Mouse (Mus musculus): ENCODE data around the gene Fancl. TPM values are rescaled to one million over a fixed set of nuclear protein-coding genes. Genes with fewer than 3 reads are reported as not detected.
"Not testable (repeated sequence)": the region's sequence is repeated elsewhere in the genome, so short reads cannot be mapped to it uniquely, and the experiment has no call there.

Fancl gene
- total RNA-seq (2012; rRNA removed) (35.3 and 36.3 TPM in 2 replicates), total RNA-seq (2014; rRNA removed) (70.3 and 71.9 TPM in 2 replicates), polyA plus RNA-seq (2012; ENCODE audit: insufficient read length, low read depth) (44.5 and 45.6 TPM in 2 replicates)

DNA sequence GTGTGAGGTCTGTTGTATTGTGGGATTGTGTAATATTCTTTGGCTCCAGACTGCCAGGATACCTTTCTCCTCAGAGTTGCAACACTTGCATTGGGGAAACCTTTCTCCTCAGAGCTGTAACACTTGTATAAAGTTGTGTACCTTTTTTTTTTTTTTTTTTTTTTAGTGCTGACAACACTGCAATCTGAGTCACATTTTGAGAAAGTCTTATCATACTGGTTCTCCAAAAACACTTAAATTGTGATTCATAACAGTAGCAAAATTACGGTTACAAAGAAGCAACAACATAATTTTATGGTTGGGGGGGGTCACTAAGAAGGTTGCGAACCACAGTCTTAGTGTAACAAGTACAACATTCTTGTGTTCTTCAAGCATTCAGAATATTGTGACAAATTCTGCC is at the start of gene Fancl:
Gene Fancl (plus strand): TSS at position 165 of the 400 bp plus-strand sequence.
- H3K4me1 ChIP-seq (ENCODE audit: control insufficient read depth in 1 of 2, insufficient read depth in 2 of 2): peaks cover 3 to 33% of the 10 kb centered on the region in 2 experiments
- peak within 1 kb of the TSS; percentile 63 to 88 (median 71) for H3K4me3 ChIP-seq (replicated peaks in 1 of 3; ENCODE audit: low read depth in 2 of 3, low read length in 2 of 3, poor library complexity in 1 of 3)
- peak within 1 kb of the TSS; percentile 37; the same call in 1 of the 2 replicates for H3K4me2 ChIP-seq (ENCODE audit: insufficient read depth, low read depth, poor library complexity, severe bottlenecking)
- H3K9ac ChIP-seq (ENCODE audit: insufficient read depth, low read depth): peak within 1 kb of the TSS; percentile 42
- no peak for TF ChIP-seq TCF12 (IDR thresholded peaks at IDR 0.05; ENCODE audit: low read depth, low read length)
- no peak for TF ChIP-seq USF2 (conservative IDR thresholded peaks at IDR 0.05; ENCODE audit: low read depth, low read length)
- peak; percentile 66 for TF ChIP-seq ZNF384 (IDR thresholded peaks at IDR 0.05; ENCODE audit: low read depth, low read length)
- peaks cover 8% of the 10 kb centered on the region; the same call in 1 of the 2 replicates for H3K79me2 ChIP-seq (replicated peaks; ENCODE audit: control insufficient read depth, extremely low read depth, insufficient read depth, poor library complexity, severe bottlenecking)
- peak within 1 kb of the TSS; percentile 52; the same call in 1 of the 2 replicates for H3K27ac ChIP-seq (ENCODE audit: insufficient read depth, low read depth)
- no peak for DNase-seq (ENCODE audit: extremely low read depth)
- dilution Hi-C loops (cut with MboI; ENCODE audit: extremely low pct_ligation_motif_present, extremely low pct_unique_long_range_greater_than_20kb, low sequenced_read_pairs): no loop called here
- no peaks in the 10 kb centered on the region for H3K36me3 ChIP-seq (replicated peaks in 1 of 2; ENCODE audit: control insufficient read depth in 1 of 2, insufficient read depth in 1 of 2, low read length in 1 of 2)
- H3K27me3 ChIP-seq (replicated peaks): no peaks in the 10 kb centered on the region
- H3K9me3 ChIP-seq (replicated peaks; ENCODE audit: low read length): no peaks in the 10 kb centered on the region
- in situ Hi-C loops (cut with MboI; ENCODE audit: low pct_ligation_motif_present, low pct_unique_long_range_greater_than_20kb, low sequenced_read_pairs): no loop called here

- no peak overlapping the region for H3K27ac ChIP-seq (ENCODE audit: insufficient read depth, low read depth)
- in situ Hi-C loops (cut with MboI; ENCODE audit: low pct_ligation_motif_present, low pct_unique_long_range_greater_than_20kb, low sequenced_read_pairs) (no loop called here), dilution Hi-C loops (cut with MboI; ENCODE audit: extremely low pct_ligation_motif_present, extremely low pct_unique_long_range_greater_than_20kb, low sequenced_read_pairs) (no loop called here)
- peak overlapping the region; percentile 21 for H3K4me2 ChIP-seq (ENCODE audit: insufficient read depth, low read depth, poor library complexity, severe bottlenecking)
- H3K27me3 ChIP-seq (replicated peaks): no peaks in the 10 kb centered on the region
- no peaks in the 10 kb centered on the region for H3K4me1 ChIP-seq (ENCODE audit: control insufficient read depth in 1 of 2, insufficient read depth in 2 of 2)
- H3K9me3 ChIP-seq (replicated peaks; ENCODE audit: low read length): no peaks in the 10 kb centered on the region
- no peak for DNase-seq (ENCODE audit: extremely low read depth)
- H3K4me3 ChIP-seq (replicated peaks in 1 of 3; ENCODE audit: low read depth in 2 of 3, low read length in 2 of 3, poor library complexity in 1 of 3): no peak overlapping the region
- H3K79me2 ChIP-seq (replicated peaks; ENCODE audit: control insufficient read depth, extremely low read depth, insufficient read depth, poor library complexity, severe bottlenecking): no peaks in the 10 kb centered on the region
- H3K9ac ChIP-seq (ENCODE audit: insufficient read depth, low read depth): no peak overlapping the region
- TF ChIP-seq E2F4 (IDR thresholded peaks at IDR 0.05; ENCODE audit: insufficient replicate concordance, low read depth, low read length) (no peak), TBP (conservative IDR thresholded peaks at IDR 0.05; ENCODE audit: low read depth, low read length) (no peak), KAT2A (IDR thresholded peaks at IDR 0.05; ENCODE audit: insufficient replicate concordance, low read length) (no peak), USF1 (IDR thresholded peaks at IDR 0.05; ENCODE audit: low read depth, low read length) (no peak), JUN (IDR thresholded peaks at IDR 0.05; ENCODE audit: insufficient read depth, low read depth, low read length) (no peak), SIN3A (IDR thresholded peaks at IDR 0.05; ENCODE audit: low read length) (no peak), NELFE (IDR thresholded peaks at IDR 0.05; ENCODE audit: low read depth, low read length) (no peak), MEF2A (IDR thresholded peaks at IDR 0.05; ENCODE audit: borderline replicate concordance, low read depth, low read length) (no peak), MYC (IDR thresholded peaks at IDR 0.05; ENCODE audit: low read depth, low read length) (no peak), MAX (IDR thresholded peaks at IDR 0.05; ENCODE audit: low read length) (no peak), ETS1 (conservative IDR thresholded peaks at IDR 0.05; ENCODE audit: low read depth, low read length) (no peak), ZNF384 (IDR thresholded peaks at IDR 0.05; ENCODE audit: low read depth, low read length) (no peak)
- H3K36me3 ChIP-seq (replicated peaks in 1 of 2; ENCODE audit: control insufficient read depth in 1 of 2, insufficient read depth in 1 of 2, low read length in 1 of 2): no peaks in the 10 kb centered on the region
Measured at GRCm38 (mm10) chr11:26336848-26337247, 49.1 kb upstream of the Fancl start.

- H3K9me3 ChIP-seq (replicated peaks; ENCODE audit: low read length); H3K9ac ChIP-seq (ENCODE audit: insufficient read depth, low read depth); H3K4me2 ChIP-seq (ENCODE audit: insufficient read depth, low read depth, poor library complexity, severe bottlenecking); H3K36me3 ChIP-seq (replicated peaks in 1 of 2; ENCODE audit: control insufficient read depth in 1 of 2, insufficient read depth in 1 of 2, low read length in 1 of 2); in situ Hi-C loops (cut with MboI; ENCODE audit: low pct_ligation_motif_present, low pct_unique_long_range_greater_than_20kb, low sequenced_read_pairs); H3K27ac ChIP-seq (ENCODE audit: insufficient read depth, low read depth); H3K79me2 ChIP-seq (replicated peaks; ENCODE audit: control insufficient read depth, extremely low read depth, insufficient read depth, poor library complexity, severe bottlenecking); H3K4me3 ChIP-seq (replicated peaks in 1 of 3; ENCODE audit: low read depth in 2 of 3, low read length in 2 of 3, poor library complexity in 1 of 3); DNase-seq (ENCODE audit: extremely low read depth); H3K27me3 ChIP-seq (replicated peaks); dilution Hi-C loops (cut with MboI; ENCODE audit: extremely low pct_ligation_motif_present, extremely low pct_unique_long_range_greater_than_20kb, low sequenced_read_pairs): not testable (repeated sequence)
- peaks cover 6 to 21% of the 10 kb centered on the region in 2 experiments; a peak in 3 of 4 replicates for H3K4me1 ChIP-seq (ENCODE audit: control insufficient read depth in 1 of 2, insufficient read depth in 2 of 2)
Measured at GRCm38 (mm10) chr11:26370176-26370575, 15.8 kb upstream of the Fancl start.

- H3K27me3 ChIP-seq (replicated peaks); H3K36me3 ChIP-seq (replicated peaks in 1 of 2; ENCODE audit: control insufficient read depth in 1 of 2, insufficient read depth in 1 of 2, low read length in 1 of 2); H3K4me2 ChIP-seq (ENCODE audit: insufficient read depth, low read depth, poor library complexity, severe bottlenecking); in situ Hi-C loops (cut with MboI; ENCODE audit: low pct_ligation_motif_present, low pct_unique_long_range_greater_than_20kb, low sequenced_read_pairs); H3K27ac ChIP-seq (ENCODE audit: insufficient read depth, low read depth); H3K9me3 ChIP-seq (replicated peaks; ENCODE audit: low read length); DNase-seq (ENCODE audit: extremely low read depth); H3K9ac ChIP-seq (ENCODE audit: insufficient read depth, low read depth); H3K4me3 ChIP-seq (replicated peaks in 1 of 3; ENCODE audit: low read depth in 2 of 3, low read length in 2 of 3, poor library complexity in 1 of 3); H3K79me2 ChIP-seq (replicated peaks; ENCODE audit: control insufficient read depth, extremely low read depth, insufficient read depth, poor library complexity, severe bottlenecking); dilution Hi-C loops (cut with MboI; ENCODE audit: extremely low pct_ligation_motif_present, extremely low pct_unique_long_range_greater_than_20kb, low sequenced_read_pairs): not testable (repeated sequence)
- H3K4me1 ChIP-seq (ENCODE audit: control insufficient read depth in 1 of 2, insufficient read depth in 2 of 2): peaks cover 6 to 21% of the 10 kb centered on the region in 2 experiments; a peak in 3 of 4 replicates
Measured at GRCm38 (mm10) chr11:26371980-26372379, 14.0 kb upstream of the Fancl start.
